Mouse (Mus musculus) urinary bladder, postnatal 0 days (tissue): ENCODE measurements around the gene Endod1. TPM values are rescaled to one million over a fixed set of nuclear protein-coding genes. Genes with fewer than 3 reads are reported as not detected.

Experiments
- polyA plus RNA-seq: library from polyadenylated mRNA; unstranded; fragments of >200 nt; fragmentation: Nextera tagmentation; extraction: Ambion mirVana; gene quantifications from 2 replicates; pipeline ENCODE4 v1.2.1, GENCODE M21; 2015

The Endod1 gene
- 32.0 and 38.7 TPM in 2 replicates for polyA plus RNA-seq

DNA sequence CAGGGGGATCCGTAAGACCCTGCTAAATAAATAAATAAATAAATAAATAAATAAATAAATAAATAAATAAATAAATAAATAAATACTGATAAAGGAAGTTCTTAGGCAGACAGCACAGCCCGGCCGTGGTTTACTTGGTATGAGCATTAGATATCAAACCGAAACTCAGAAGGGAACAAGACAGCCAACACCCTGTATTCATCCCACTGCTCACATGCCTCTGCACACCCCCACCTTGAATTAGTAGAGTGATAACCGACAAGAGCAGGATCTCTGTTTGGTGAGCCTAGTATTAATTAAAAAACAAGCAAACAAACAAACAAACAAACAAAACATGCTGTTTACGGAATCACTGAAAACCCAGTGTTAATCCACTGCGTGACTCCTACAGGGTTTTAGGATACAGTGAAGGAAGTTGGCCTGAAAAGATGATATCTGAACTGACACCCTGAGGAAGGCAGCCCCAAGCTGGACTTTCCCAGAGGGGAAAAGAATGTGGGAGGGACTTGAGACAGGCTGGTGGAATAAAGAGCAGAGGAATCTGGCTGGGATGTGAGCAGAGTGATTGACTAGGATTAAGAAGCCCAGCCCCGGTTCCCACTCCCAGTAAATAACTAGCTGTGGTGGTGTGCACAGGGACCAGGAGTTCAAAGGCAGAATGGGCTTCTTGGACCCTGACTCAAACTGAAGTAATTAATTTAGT is at the start of gene Endod1:
Gene Endod1 (minus strand): TSS at position 155 of the 703 bp plus-strand sequence.

Other genes starting within 250 kb of the Endod1 start
- gene Sesn3, start 106.4 kb downstream of the Endod1 start, polyA plus RNA-seq, result 4.8 and 5.9 TPM in 2 replicates
- gene Kdm4d, start 119.0 kb upstream of the Endod1 start, polyA plus RNA-seq, result 0.10 and 0.17 TPM in 2 replicates
- 113 and 123 TPM in 2 replicates for gene Cwc15, start 119.1 kb upstream of the Endod1 start, polyA plus RNA-seq